Mouse (Mus musculus): Measurements from ENCODE around the gene Mybphl. TPM values are rescaled to one million over a fixed set of nuclear protein-coding genes. Genes with fewer than 3 reads are reported as not detected.

The Mybphl gene
- polyA plus RNA-seq, 1 experiment from 2014 or later: not detected

DNA sequence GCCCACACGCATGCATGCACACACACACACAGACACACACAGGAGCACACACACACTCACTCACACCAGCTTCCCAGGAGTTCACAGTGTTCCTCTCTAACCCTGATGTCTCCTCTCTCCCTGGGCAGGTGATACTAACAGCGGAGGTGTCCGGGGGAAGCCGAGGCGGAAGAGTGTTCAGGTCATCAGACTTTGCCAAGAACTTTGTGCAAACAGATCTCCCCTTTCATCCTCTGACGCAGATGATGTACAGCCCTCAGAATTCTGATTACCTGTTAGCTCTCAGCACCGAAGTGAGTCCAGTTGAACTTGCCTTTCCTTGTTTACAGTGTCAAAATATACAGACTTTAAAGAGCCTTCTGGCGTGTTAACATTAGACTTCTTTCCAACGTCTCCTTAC is 39.2 kb upstream of the Mybphl start:
- 74% methylated on average over 9 of the region's 9 CpGs for WGBS

GRCm38 (mm10) chr3:108327275-108327674 is 37.4 kb upstream of the Mybphl start:
- Histone ChIP-seq H3K36me3 (ENCODE audit: control insufficient read depth, insufficient read depth) (peaks cover 6% of the 10 kb centered on the region; the same call in 1 of the 2 replicates), H3K4me3 (ENCODE audit: low read depth, low read length) (no peak overlapping the region), H3K9me3 (ENCODE audit: control insufficient read depth) (no peaks in the 10 kb centered on the region), H3K27me3 (replicated peaks; ENCODE audit: control insufficient read depth, insufficient read depth, low read length) (no peaks in the 10 kb centered on the region), H3K9ac (ENCODE audit: low read depth, low read length) (no peak overlapping the region), H3K4me1 (replicated peaks; ENCODE audit: control insufficient read depth, insufficient read depth, low read length) (no peaks in the 10 kb centered on the region), H3K27ac (ENCODE audit: low read depth, low read length) (no peak overlapping the region), H3K4me2 (replicated peaks; ENCODE audit: low read depth) (no peak overlapping the region)
- no peak for TF ChIP-seq CTCF (IDR thresholded peaks at IDR 0.05; ENCODE audit: low read depth)
- WGBS: 80% methylated on average over 8 of the region's 8 CpGs
- no peak for ATAC-seq

More for the DNA sequence above, 39.2 kb upstream of the Mybphl start:
- H3K36me3 ChIP-seq (ENCODE audit: control insufficient read depth, insufficient read depth): no peaks in the 10 kb centered on the region; the same call in 1 of the 2 replicates
- no peaks in the 10 kb centered on the region for H3K9me3 ChIP-seq (ENCODE audit: control insufficient read depth)
- H3K4me3 ChIP-seq (ENCODE audit: low read depth, low read length): no peak overlapping the region
- no peak overlapping the region for H3K9ac ChIP-seq (ENCODE audit: low read depth, low read length)
- ATAC-seq: no peak
- no peaks in the 10 kb centered on the region for H3K27me3 ChIP-seq (replicated peaks; ENCODE audit: control insufficient read depth, insufficient read depth, low read length)
- no peaks in the 10 kb centered on the region for H3K4me1 ChIP-seq (replicated peaks; ENCODE audit: control insufficient read depth, insufficient read depth, low read length)
- no peak overlapping the region for H3K4me2 ChIP-seq (replicated peaks; ENCODE audit: low read depth)
- no peak for TF ChIP-seq CTCF (IDR thresholded peaks at IDR 0.05; ENCODE audit: low read depth)
- no peak overlapping the region for H3K27ac ChIP-seq (ENCODE audit: low read depth, low read length)

GRCm38 (mm10) chr3:108327916-108328315 is 36.8 kb upstream of the Mybphl start:
- Histone ChIP-seq H3K36me3 (ENCODE audit: control insufficient read depth, insufficient read depth) (peaks cover 12% of the 10 kb centered on the region; the same call in 1 of the 2 replicates), H3K4me2 (replicated peaks; ENCODE audit: low read depth) (no peak overlapping the region), H3K4me1 (replicated peaks; ENCODE audit: control insufficient read depth, insufficient read depth, low read length) (no peaks in the 10 kb centered on the region), H3K27ac (ENCODE audit: low read depth, low read length) (no peak overlapping the region), H3K9ac (ENCODE audit: low read depth, low read length) (no peak overlapping the region), H3K27me3 (replicated peaks; ENCODE audit: control insufficient read depth, insufficient read depth, low read length) (no peaks in the 10 kb centered on the region), H3K4me3 (ENCODE audit: low read depth, low read length) (no peak overlapping the region), H3K9me3 (ENCODE audit: control insufficient read depth) (no peaks in the 10 kb centered on the region)
- no peak for ATAC-seq
- TF ChIP-seq CTCF (IDR thresholded peaks at IDR 0.05; ENCODE audit: low read depth): no peak
- 61% methylated on average over 3 of the region's 3 CpGs for WGBS

GRCm38 (mm10) chr3:108328441-108328841 is 36.3 kb upstream of the Mybphl start:
- peaks cover 14% of the 10 kb centered on the region; the same call in 1 of the 2 replicates for H3K36me3 ChIP-seq (ENCODE audit: control insufficient read depth, insufficient read depth)
- H3K4me3 ChIP-seq (ENCODE audit: low read depth, low read length): no peak overlapping the region
- WGBS: 64% methylated on average over 9 of the region's 9 CpGs
- no peak for ATAC-seq
- no peaks in the 10 kb centered on the region for H3K27me3 ChIP-seq (replicated peaks; ENCODE audit: control insufficient read depth, insufficient read depth, low read length)
- no peak overlapping the region for H3K9ac ChIP-seq (ENCODE audit: low read depth, low read length)
- H3K4me2 ChIP-seq (replicated peaks; ENCODE audit: low read depth): 0 out of 2 replicates have a peak overlapping the region, but pooled peaks have one; percentile 2
- H3K9me3 ChIP-seq (ENCODE audit: control insufficient read depth): no peaks in the 10 kb centered on the region
- peak overlapping the region; percentile 61 for H3K27ac ChIP-seq (ENCODE audit: low read depth, low read length)
- no peaks in the 10 kb centered on the region for H3K4me1 ChIP-seq (replicated peaks; ENCODE audit: control insufficient read depth, insufficient read depth, low read length)
- TF ChIP-seq CTCF (IDR thresholded peaks at IDR 0.05; ENCODE audit: low read depth): peak; percentile 18; the same call in 1 of the 2 replicates

GRCm38 (mm10) chr3:108330812-108331211 is 33.9 kb upstream of the Mybphl start:
- Histone ChIP-seq H3K27ac (ENCODE audit: low read depth, low read length) (no peak overlapping the region), H3K4me2 (replicated peaks; ENCODE audit: low read depth) (no peak overlapping the region), H3K36me3 (ENCODE audit: control insufficient read depth, insufficient read depth) (peaks cover 19% of the 10 kb centered on the region), H3K4me3 (ENCODE audit: low read depth, low read length) (no peak overlapping the region), H3K9ac (ENCODE audit: low read depth, low read length) (no peak overlapping the region), H3K9me3 (ENCODE audit: control insufficient read depth) (no peaks in the 10 kb centered on the region), H3K27me3 (replicated peaks; ENCODE audit: control insufficient read depth, insufficient read depth, low read length) (no peaks in the 10 kb centered on the region), H3K4me1 (replicated peaks; ENCODE audit: control insufficient read depth, insufficient read depth, low read length) (no peaks in the 10 kb centered on the region)
- no peak for TF ChIP-seq CTCF (IDR thresholded peaks at IDR 0.05; ENCODE audit: low read depth)
- no peak for ATAC-seq
- WGBS: 93% methylated on average over 6 of the region's 6 CpGs

- TF ChIP-seq CTCF (IDR thresholded peaks at IDR 0.05; ENCODE audit: low read depth): no peak
- Histone ChIP-seq H3K9me3 (ENCODE audit: control insufficient read depth) (no peaks in the 10 kb centered on the region), H3K9ac (ENCODE audit: low read depth, low read length) (no peak overlapping the region), H3K36me3 (ENCODE audit: control insufficient read depth, insufficient read depth) (peaks cover 47% of the 10 kb centered on the region), H3K27me3 (replicated peaks; ENCODE audit: control insufficient read depth, insufficient read depth, low read length) (no peaks in the 10 kb centered on the region), H3K4me2 (replicated peaks; ENCODE audit: low read depth) (no peak overlapping the region), H3K27ac (ENCODE audit: low read depth, low read length) (no peak overlapping the region), H3K4me1 (replicated peaks; ENCODE audit: control insufficient read depth, insufficient read depth, low read length) (no peaks in the 10 kb centered on the region), H3K4me3 (ENCODE audit: low read depth, low read length) (no peak overlapping the region)
- 92% methylated on average over 5 of the region's 5 CpGs for WGBS
- no peak for ATAC-seq
Observed at GRCm38 (mm10) chr3:108336878-108337277, 27.8 kb upstream of the Mybphl start.

- no peak overlapping the region for H3K9ac ChIP-seq (ENCODE audit: low read depth, low read length)
- H3K4me1 ChIP-seq (replicated peaks; ENCODE audit: control insufficient read depth, insufficient read depth, low read length): no peaks in the 10 kb centered on the region
- no peak overlapping the region for H3K4me2 ChIP-seq (replicated peaks; ENCODE audit: low read depth)
- peaks cover 48% of the 10 kb centered on the region for H3K36me3 ChIP-seq (ENCODE audit: control insufficient read depth, insufficient read depth)
- H3K9me3 ChIP-seq (ENCODE audit: control insufficient read depth): no peaks in the 10 kb centered on the region
- H3K27ac ChIP-seq (ENCODE audit: low read depth, low read length): no peak overlapping the region
- H3K27me3 ChIP-seq (replicated peaks; ENCODE audit: control insufficient read depth, insufficient read depth, low read length): no peaks in the 10 kb centered on the region
- no peak for ATAC-seq
- no peak for TF ChIP-seq CTCF (IDR thresholded peaks at IDR 0.05; ENCODE audit: low read depth)
- WGBS: 80% methylated on average over 2 of the region's 2 CpGs
- H3K4me3 ChIP-seq (ENCODE audit: low read depth, low read length): no peak overlapping the region
Observed at GRCm38 (mm10) chr3:108341040-108341439, 23.7 kb upstream of the Mybphl start.

All from intestine, postnatal 0 days (tissue).